Mouse (Mus musculus): ENCODE measurements around the gene Nck2. TPM values are rescaled to one million over a fixed set of nuclear protein-coding genes. Genes with fewer than 3 reads are reported as not detected.

Nck2 gene
- total RNA-seq, 2 experiments from 2014 or later = 33.4 to 33.7 TPM

DNA sequence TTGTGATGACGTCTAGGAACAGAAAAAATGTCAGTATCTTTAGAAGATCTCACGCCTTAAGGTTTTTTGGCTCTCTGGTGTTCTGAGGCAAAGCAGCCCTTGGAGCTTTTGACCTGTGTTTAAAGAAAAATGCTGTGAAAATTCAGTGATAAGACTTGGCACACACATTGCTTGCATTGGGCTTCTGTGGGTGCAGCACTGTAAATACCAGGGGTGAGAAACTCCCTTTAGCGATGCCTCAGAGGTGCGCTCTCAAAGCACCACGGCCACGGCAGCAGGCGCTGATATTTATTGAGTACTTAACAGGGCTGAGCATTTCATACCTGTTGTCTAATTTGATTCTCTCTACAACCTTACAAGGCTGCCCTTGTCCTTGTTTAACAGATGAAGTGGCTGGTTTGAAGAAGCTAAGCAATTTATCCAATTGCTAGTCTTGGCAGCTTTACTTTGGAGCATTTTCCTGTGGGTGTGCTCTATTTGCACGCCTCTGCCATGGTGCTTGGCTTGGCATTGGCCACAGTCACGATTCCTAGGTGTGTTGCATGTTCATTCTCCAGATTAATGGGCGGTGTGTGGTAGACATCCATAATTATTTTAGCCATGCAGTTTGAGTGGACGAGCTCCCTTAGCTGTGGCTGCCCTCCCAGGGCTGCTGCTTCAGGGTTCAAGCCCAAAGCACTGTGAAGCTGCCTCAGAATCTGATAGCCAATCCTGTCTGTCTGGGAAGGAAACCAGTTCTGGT, 19.7 kb downstream of the Nck2 start:
- intact Hi-C loops (cut with DNase I) = no loop called here
- peak in 1 of 2 experiments; percentile 55 for DNase-seq (ENCODE audit: low spot score in 2 of 2)

GRCm38 (mm10) chr1:43464976-43465375, 20.6 kb downstream of the Nck2 start:
- intact Hi-C loops (cut with DNase I) = no loop called here

DNA sequence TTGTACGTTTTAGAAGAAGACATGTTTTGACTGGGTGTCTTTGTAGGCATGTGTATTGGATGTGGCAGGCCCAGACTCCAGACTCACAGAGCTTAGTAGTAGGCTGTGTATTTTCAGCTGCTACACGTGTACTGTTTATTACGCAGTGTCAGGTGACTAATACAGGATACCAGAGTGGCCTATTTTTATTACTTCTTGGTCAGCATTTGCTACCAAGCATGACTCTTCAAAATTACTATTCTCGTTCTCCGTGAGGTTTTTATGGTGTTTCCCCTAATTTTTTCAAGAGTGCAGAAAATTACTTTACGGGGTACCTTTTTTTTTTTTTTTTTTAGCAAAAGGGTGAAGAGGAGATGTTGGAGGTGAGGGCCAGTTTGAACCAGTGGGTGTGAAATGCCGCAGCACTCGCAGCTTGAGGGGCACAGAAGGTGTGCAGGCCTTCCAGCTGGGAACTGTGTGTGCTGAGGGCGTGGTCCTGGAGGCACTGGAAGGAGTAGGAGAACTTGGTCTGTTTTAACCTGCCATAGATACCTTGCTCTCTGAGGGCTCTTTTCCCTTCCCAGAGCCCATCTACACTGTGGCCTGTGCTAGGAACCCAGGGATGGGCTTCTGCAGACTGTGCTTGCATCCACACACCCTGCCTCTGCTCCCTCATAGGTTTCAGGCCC, 21.7 kb downstream of the Nck2 start:
- DNase-seq (ENCODE audit: low spot score in 2 of 2) = no peak
- intact Hi-C loops (cut with DNase I) = no loop called here

More at GRCm38 (mm10) chr1:43464976-43465375, 20.6 kb downstream of the Nck2 start:
- DNase-seq (ENCODE audit: low spot score in 2 of 2) = no peak

- intact Hi-C loops (cut with DNase I) = no loop called here
- DNase-seq (ENCODE audit: low spot score in 2 of 2) = peak in 1 of 2 experiments; percentile 31
Measured at GRCm38 (mm10) chr1:43467656-43468055, 23.3 kb downstream of the Nck2 start.

DNA sequence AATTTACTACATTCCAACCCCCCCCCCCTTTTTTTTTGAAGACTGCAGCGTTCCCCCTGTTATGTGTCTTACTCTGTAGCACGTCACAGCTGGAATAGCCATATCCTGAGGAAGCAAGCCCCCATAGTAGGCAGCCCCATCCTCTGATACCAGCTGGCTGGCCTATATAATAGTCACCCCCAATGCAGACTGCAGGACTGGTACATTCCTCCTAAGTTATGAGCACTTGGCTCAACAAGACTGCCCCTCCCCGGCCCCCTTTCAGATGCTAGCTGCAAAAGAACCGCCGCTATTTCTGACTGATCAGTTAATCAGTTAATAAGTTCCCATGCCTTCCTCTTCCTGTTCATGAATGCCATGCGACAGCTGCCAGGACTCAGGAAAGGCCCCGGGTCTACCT, 23.8 kb downstream of the Nck2 start:
- DNase-seq (ENCODE audit: low spot score in 2 of 2) = no peak
- intact Hi-C loops (cut with DNase I) = no loop called here

GRCm38 (mm10) chr1:43468978-43469377, 24.6 kb downstream of the Nck2 start:
- intact Hi-C loops (cut with DNase I) = no loop called here
- DNase-seq (ENCODE audit: low spot score in 2 of 2) = peak in 1 of 2 experiments; percentile 57

DNA sequence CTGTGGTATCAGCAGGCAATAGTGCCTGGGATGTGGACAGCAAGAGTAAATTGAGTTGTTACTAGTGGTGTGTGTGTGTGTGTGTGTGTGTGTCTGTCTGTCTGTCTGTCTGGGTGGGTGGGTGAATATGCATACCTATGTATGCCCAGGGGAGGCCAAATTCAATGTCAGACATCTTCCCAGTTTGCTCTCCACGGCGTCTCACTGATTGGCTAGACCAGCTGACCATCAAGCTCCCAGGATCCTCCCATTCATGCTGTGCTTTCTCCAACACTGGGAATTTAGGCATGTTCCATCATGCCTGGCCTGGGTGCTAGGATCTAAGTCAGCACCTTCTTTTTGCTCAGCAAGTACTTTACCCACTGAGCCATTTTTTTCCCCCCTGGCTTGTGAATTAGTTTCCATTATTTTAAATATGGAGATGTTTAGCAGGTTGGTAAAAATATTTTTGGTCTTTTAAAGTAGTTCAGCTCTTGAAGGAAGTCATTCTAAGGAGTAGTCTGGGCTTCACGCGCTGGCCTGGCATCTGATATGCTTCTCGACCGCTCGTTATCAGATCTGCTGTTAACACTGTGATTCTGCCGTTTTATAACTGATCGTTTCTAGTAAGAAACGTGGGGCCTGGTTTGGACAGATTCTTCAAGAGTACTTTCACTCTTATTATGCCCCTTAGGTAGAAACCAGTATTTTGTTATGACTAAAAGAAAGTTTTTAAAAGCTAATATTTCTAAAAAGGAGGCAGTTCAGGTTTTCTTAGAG, 26.2 kb downstream of the Nck2 start:
- no peak for DNase-seq (ENCODE audit: low spot score in 2 of 2)
- intact Hi-C loops (cut with DNase I) = no loop called here

DNA sequence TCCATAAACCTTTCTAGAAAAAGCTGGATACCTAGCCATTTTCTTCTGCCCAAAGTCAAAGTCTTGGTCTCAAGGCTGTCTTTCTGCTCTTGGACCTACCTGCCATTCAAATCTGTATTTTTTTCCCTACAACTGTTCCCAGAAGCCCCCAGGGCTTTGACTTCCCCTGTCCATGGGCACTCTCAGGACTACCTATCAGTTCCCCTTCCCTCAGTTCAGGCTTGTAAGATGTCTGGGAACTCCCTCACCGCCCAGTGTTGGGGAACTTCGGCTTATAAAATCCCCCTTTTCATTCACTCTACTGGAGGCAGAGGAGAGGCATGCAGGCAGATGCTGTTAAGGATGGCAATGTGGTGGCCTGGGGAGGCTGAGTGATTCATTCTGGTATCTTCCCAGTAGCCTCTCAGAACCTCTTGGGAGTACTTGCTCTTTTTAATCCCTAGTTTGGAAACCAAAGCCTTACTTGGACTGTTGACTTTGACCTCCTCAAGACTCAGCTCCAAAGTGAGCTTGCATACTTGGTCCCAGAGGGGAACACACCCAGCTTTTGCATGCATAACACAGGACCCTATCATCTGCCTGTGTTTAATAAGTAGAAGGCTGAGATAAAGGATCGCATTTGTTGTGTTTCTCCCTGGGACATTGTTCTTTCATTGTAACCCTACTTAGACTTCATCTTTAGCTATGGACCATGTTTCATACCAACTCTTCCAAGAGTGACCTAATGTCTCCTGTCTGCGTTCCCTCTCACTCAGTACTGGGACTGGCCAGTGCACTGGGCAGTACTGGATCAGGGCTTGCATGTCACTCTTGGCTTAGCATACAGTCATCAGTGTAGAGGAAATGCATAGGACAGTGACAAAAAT, 27.0 kb downstream of the Nck2 start:
- intact Hi-C loops (cut with DNase I) = no loop called here
- DNase-seq (ENCODE audit: low spot score in 2 of 2) = no peak

DNA sequence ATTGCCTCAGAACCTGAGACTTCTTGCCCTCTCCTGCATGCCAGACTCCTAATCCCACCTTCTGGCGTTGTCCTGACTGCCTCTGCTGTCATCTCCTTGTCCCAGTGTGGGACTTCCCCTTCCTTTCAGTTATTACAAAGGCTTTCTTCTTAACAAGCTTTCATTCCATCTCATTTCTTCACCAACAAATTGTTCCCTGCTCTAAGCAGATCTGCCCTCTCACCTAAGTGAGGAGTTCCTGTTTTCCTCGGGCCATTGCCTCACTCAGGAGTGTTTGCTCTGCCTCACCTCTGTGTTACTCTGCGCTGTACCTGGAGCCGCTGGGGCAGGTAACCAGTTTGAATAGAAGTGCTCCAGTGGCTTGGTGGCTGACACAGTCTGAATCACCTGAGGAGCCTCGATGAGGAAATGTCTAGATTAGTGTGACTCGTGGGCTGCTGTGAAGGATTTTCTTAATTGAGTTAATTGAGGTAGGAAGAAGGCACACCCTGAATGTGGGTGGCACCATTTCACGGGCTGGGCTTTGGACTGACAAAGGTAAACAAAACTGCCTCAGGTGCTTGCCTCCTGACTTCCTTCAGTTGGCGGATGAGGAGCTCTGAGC, 27.8 kb downstream of the Nck2 start:
- intact Hi-C loops (cut with DNase I) = no loop called here
- no peak for DNase-seq (ENCODE audit: low spot score in 2 of 2)

GRCm38 (mm10) chr1:43473734-43474534, 29.6 kb downstream of the Nck2 start:
- intact Hi-C loops (cut with DNase I) = no loop called here
- DNase-seq (ENCODE audit: low spot score in 2 of 2) = peak; percentile 49 to 60

DNA sequence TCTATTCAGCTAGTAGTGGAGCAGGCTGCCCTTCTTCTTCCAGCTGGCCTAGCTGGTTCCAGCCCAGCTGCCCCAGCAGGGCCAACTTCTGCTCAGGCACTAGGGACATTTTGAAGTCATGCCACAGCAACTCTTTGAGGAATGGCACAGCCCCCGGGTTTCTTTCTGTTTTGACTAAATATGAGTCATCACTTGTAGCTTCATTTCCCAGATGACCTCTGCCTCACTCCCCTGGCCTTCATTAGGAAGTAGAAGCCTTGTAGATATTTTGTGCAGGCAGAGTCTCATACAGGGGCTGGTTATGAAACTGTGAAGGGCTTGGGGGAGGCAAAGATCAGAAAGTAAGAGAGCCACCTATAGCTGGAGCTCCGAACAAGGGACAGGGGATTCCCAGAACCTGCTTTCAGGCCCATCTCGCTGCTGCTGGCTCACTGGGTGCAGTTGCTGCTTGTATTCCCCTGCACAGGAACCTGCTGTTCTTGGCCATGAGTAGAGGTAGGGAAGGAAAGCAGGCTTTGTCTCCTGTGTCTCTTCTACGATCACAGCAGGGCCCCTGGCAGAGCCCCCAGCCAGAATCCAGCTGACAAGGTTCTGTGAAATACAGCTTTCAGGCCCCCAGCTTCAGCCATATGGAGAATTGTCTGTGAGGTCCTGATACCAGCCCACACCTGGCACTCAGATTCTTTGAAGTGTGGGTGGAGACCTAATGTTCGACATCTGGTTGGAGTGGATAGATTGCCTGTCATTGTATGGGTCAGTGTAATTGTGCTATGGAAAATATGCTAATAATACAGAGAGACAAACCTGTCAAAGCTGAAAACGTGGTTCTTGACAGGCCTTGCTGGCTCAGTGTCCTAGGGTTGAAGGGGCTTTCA, 30.4 kb downstream of the Nck2 start:
- DNase-seq (ENCODE audit: low spot score in 2 of 2) = no peak
- intact Hi-C loops (cut with DNase I) = no loop called here

DNA sequence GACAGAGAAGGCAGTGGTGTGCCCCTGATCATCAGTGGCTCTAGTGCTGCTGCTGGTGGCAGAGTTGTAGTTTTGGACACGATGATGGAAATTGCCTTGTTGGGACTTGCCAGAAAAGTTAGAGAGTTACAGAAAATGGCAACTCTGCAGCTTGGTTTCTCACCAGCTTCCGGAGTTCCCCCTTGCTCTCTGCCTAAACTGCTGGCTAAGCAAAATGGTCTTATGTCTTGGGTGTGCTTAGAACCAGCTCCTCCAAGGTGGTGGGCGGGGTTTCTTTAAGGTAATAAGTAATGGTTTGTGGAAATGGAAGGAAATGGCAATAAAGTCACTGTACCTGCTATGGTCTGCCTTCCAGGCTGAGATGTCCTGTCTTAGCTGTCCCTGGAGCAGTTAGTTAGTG, 33.6 kb downstream of the Nck2 start:
- DNase-seq (ENCODE audit: low spot score in 2 of 2) = no peak
- intact Hi-C loops (cut with DNase I) = no loop called here

- DNase-seq (ENCODE audit: low spot score in 2 of 2) = no peak
- intact Hi-C loops (cut with DNase I) = no loop called here
Measured at GRCm38 (mm10) chr1:43485204-43485603, 40.8 kb downstream of the Nck2 start.

DNA sequence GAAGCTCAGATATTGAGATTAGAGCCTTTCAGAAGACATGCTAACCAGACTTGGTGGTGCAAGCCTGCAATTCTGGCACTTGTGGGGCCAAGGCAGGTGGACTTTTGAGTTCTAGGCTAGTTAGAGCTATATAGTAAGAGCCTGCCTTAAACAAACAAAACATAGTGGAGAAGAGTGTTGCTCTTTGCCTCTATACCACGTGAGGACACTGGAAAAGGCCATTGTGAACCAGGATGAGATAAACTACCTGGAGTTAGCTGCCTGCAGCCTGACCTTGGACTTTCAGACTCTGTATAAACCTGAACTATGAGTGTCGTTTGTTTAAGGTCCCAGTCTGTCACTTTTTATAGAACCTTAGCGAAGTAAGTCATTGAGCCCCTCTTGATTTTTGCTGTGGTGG, 42.1 kb downstream of the Nck2 start:
- intact Hi-C loops (cut with DNase I) = no loop called here

GRCm38 (mm10) chr1:43486956-43487722, 42.8 kb downstream of the Nck2 start:
- intact Hi-C loops (cut with DNase I) = no loop called here
- DNase-seq (ENCODE audit: low spot score in 2 of 2) = no peak

More for the DNA sequence above, 42.1 kb downstream of the Nck2 start:
- DNase-seq (ENCODE audit: low spot score in 2 of 2) = no peak

DNA sequence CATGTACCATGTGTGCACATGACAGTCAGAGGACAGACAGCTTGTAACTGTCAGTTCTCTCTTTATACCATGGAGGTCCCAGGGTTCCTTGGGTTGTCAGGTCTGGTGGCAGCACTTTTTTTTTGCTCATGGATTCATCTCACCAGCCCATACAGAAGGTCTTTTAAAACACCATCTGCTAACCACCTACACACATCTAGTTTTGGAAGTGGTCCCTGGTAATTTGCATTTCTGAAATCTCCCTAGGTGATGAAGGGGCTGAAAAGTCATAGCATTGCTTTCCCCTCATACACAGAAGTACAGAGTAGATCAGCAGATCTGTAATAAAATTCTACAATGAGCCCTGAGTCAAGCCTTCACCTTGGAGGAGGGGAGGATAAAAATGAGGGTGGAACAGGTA, 44.9 kb downstream of the Nck2 start:
- intact Hi-C loops (cut with DNase I) = no loop called here
- peak in 1 of 2 experiments; percentile 58 for DNase-seq (ENCODE audit: low spot score in 2 of 2)

Measured in left cerebral cortex, postnatal 14 days (tissue).